Mouse (Mus musculus): ENCODE measurements around the gene Hoxd9. TPM values are rescaled to one million over a fixed set of nuclear protein-coding genes. Genes with fewer than 3 reads are reported as not detected.

Hoxd9 gene
- polyA plus RNA-seq, 1 experiment = 23.9 TPM

- DNase-seq = no peak
- TF ChIP-seq CTCF (conservative IDR thresholded peaks at IDR 0.05; ENCODE audit: insufficient read depth, insufficient read length, low read depth, low read length) = no peak
- no peak for TF ChIP-seq POLR2A (IDR thresholded peaks at IDR 0.05; ENCODE audit: low read depth, low read length)
- WGBS = 57% methylated on average over 8 of the region's 8 CpGs
- Histone ChIP-seq H3K27me3 (replicated peaks; ENCODE audit: control insufficient read depth, insufficient read depth, low read length) (no peaks in the 10 kb centered on the region), H3K4me3 (ENCODE audit: insufficient read depth, low read depth, low read length) (no peak overlapping the region), H3K4me1 (ENCODE audit: control insufficient read depth, insufficient read depth, low read length) (peaks cover 5% of the 10 kb centered on the region; the same call in 1 of the 2 replicates), H3K36me3 (ENCODE audit: control insufficient read depth, insufficient read depth, low read length) (no peaks in the 10 kb centered on the region), H3K27ac (ENCODE audit: insufficient read depth, low read depth, low read length) (no peak overlapping the region)
Measured at GRCm38 (mm10) chr2:74730331-74730730, 32.8 kb downstream of the Hoxd9 start.

GRCm38 (mm10) chr2:74731055-74731454 is 33.5 kb downstream of the Hoxd9 start:
- no peaks in the 10 kb centered on the region for H3K27me3 ChIP-seq (replicated peaks; ENCODE audit: control insufficient read depth, insufficient read depth, low read length)
- H3K4me3 ChIP-seq (ENCODE audit: insufficient read depth, low read depth, low read length) = no peak overlapping the region
- H3K36me3 ChIP-seq (ENCODE audit: control insufficient read depth, insufficient read depth, low read length) = no peaks in the 10 kb centered on the region
- no peak for DNase-seq
- H3K27ac ChIP-seq (ENCODE audit: insufficient read depth, low read depth, low read length) = no peak overlapping the region
- 0 out of 2 replicates have a peak, but pooled peaks cover 2% of the 10 kb centered on the region for H3K4me1 ChIP-seq (ENCODE audit: control insufficient read depth, insufficient read depth, low read length)
- TF ChIP-seq CTCF (conservative IDR thresholded peaks at IDR 0.05; ENCODE audit: insufficient read depth, insufficient read length, low read depth, low read length) = no peak
- TF ChIP-seq POLR2A (IDR thresholded peaks at IDR 0.05; ENCODE audit: low read depth, low read length) = no peak

- no peaks in the 10 kb centered on the region for H3K36me3 ChIP-seq (ENCODE audit: control insufficient read depth, insufficient read depth, low read length)
- no peak overlapping the region for H3K4me3 ChIP-seq (ENCODE audit: insufficient read depth, low read depth, low read length)
- H3K27me3 ChIP-seq (replicated peaks; ENCODE audit: control insufficient read depth, insufficient read depth, low read length) = no peaks in the 10 kb centered on the region
- no peak overlapping the region for H3K27ac ChIP-seq (ENCODE audit: insufficient read depth, low read depth, low read length)
- no peaks in the 10 kb centered on the region for H3K4me1 ChIP-seq (ENCODE audit: control insufficient read depth, insufficient read depth, low read length)
- TF ChIP-seq CTCF (conservative IDR thresholded peaks at IDR 0.05; ENCODE audit: insufficient read depth, insufficient read length, low read depth, low read length) (no peak), POLR2A (IDR thresholded peaks at IDR 0.05; ENCODE audit: low read depth, low read length) (no peak)
- DNase-seq = no peak
- WGBS = 65% methylated on average over 9 of the region's 9 CpGs
Measured at GRCm38 (mm10) chr2:74731799-74732512, 34.4 kb downstream of the Hoxd9 start.

GRCm38 (mm10) chr2:74732513-74733316 is 35.2 kb downstream of the Hoxd9 start:
- DNase-seq = peak; percentile 54
- H3K27ac ChIP-seq (ENCODE audit: insufficient read depth, low read depth, low read length) = peak overlapping the region; percentile 24; the same call in 1 of the 2 replicates
- H3K4me3 ChIP-seq (ENCODE audit: insufficient read depth, low read depth, low read length) = peak overlapping the region; percentile 24; the same call in 1 of the 2 replicates
- WGBS = 16% methylated on average over 52 of the region's 52 CpGs
- H3K27me3 ChIP-seq (replicated peaks; ENCODE audit: control insufficient read depth, insufficient read depth, low read length) = no peaks in the 10 kb centered on the region
- no peaks in the 10 kb centered on the region for H3K36me3 ChIP-seq (ENCODE audit: control insufficient read depth, insufficient read depth, low read length)
- no peaks in the 10 kb centered on the region for H3K4me1 ChIP-seq (ENCODE audit: control insufficient read depth, insufficient read depth, low read length)
- TF ChIP-seq POLR2A (IDR thresholded peaks at IDR 0.05; ENCODE audit: low read depth, low read length) (no peak), CTCF (conservative IDR thresholded peaks at IDR 0.05; ENCODE audit: insufficient read depth, insufficient read length, low read depth, low read length) (no peak)

GRCm38 (mm10) chr2:74733317-74733661 is 35.8 kb downstream of the Hoxd9 start:
- H3K4me3 ChIP-seq (ENCODE audit: insufficient read depth, low read depth, low read length) = no peak overlapping the region
- WGBS = 23% methylated on average over 16 of the region's 16 CpGs
- H3K4me1 ChIP-seq (ENCODE audit: control insufficient read depth, insufficient read depth, low read length) = no peaks in the 10 kb centered on the region
- no peak overlapping the region for H3K27ac ChIP-seq (ENCODE audit: insufficient read depth, low read depth, low read length)
- no peaks in the 10 kb centered on the region for H3K36me3 ChIP-seq (ENCODE audit: control insufficient read depth, insufficient read depth, low read length)
- no peak for TF ChIP-seq CTCF (conservative IDR thresholded peaks at IDR 0.05; ENCODE audit: insufficient read depth, insufficient read length, low read depth, low read length)
- TF ChIP-seq POLR2A (IDR thresholded peaks at IDR 0.05; ENCODE audit: low read depth, low read length) = no peak
- no peaks in the 10 kb centered on the region for H3K27me3 ChIP-seq (replicated peaks; ENCODE audit: control insufficient read depth, insufficient read depth, low read length)
- no peak for DNase-seq

GRCm38 (mm10) chr2:74733765-74734164 is 36.2 kb downstream of the Hoxd9 start:
- no peaks in the 10 kb centered on the region for H3K27me3 ChIP-seq (replicated peaks; ENCODE audit: control insufficient read depth, insufficient read depth, low read length)
- H3K4me1 ChIP-seq (ENCODE audit: control insufficient read depth, insufficient read depth, low read length) = peaks cover under 1% of the 10 kb centered on the region; the same call in 1 of the 2 replicates
- H3K36me3 ChIP-seq (ENCODE audit: control insufficient read depth, insufficient read depth, low read length) = no peaks in the 10 kb centered on the region
- H3K4me3 ChIP-seq (ENCODE audit: insufficient read depth, low read depth, low read length) = no peak overlapping the region
- 69% methylated on average over 6 of the region's 6 CpGs for WGBS
- no peak for DNase-seq
- no peak overlapping the region for H3K27ac ChIP-seq (ENCODE audit: insufficient read depth, low read depth, low read length)
- no peak for TF ChIP-seq POLR2A (IDR thresholded peaks at IDR 0.05; ENCODE audit: low read depth, low read length)
- no peak for TF ChIP-seq CTCF (conservative IDR thresholded peaks at IDR 0.05; ENCODE audit: insufficient read depth, insufficient read length, low read depth, low read length)

GRCm38 (mm10) chr2:74734451-74734850 is 36.9 kb downstream of the Hoxd9 start:
- H3K4me1 ChIP-seq (ENCODE audit: control insufficient read depth, insufficient read depth, low read length) = peaks cover 5% of the 10 kb centered on the region; the same call in 1 of the 2 replicates
- DNase-seq = no peak
- TF ChIP-seq POLR2A (IDR thresholded peaks at IDR 0.05; ENCODE audit: low read depth, low read length) (no peak), CTCF (conservative IDR thresholded peaks at IDR 0.05; ENCODE audit: insufficient read depth, insufficient read length, low read depth, low read length) (no peak)
- H3K36me3 ChIP-seq (ENCODE audit: control insufficient read depth, insufficient read depth, low read length) = no peaks in the 10 kb centered on the region
- H3K27ac ChIP-seq (ENCODE audit: insufficient read depth, low read depth, low read length) = no peak overlapping the region
- no peak overlapping the region for H3K4me3 ChIP-seq (ENCODE audit: insufficient read depth, low read depth, low read length)
- no peaks in the 10 kb centered on the region for H3K27me3 ChIP-seq (replicated peaks; ENCODE audit: control insufficient read depth, insufficient read depth, low read length)
- WGBS = 75% methylated on average over 13 of the region's 13 CpGs

Measured in kidney, adult 2 months (tissue).